Mouse (Mus musculus): ENCODE measurements around the gene Pon3.

DNA sequence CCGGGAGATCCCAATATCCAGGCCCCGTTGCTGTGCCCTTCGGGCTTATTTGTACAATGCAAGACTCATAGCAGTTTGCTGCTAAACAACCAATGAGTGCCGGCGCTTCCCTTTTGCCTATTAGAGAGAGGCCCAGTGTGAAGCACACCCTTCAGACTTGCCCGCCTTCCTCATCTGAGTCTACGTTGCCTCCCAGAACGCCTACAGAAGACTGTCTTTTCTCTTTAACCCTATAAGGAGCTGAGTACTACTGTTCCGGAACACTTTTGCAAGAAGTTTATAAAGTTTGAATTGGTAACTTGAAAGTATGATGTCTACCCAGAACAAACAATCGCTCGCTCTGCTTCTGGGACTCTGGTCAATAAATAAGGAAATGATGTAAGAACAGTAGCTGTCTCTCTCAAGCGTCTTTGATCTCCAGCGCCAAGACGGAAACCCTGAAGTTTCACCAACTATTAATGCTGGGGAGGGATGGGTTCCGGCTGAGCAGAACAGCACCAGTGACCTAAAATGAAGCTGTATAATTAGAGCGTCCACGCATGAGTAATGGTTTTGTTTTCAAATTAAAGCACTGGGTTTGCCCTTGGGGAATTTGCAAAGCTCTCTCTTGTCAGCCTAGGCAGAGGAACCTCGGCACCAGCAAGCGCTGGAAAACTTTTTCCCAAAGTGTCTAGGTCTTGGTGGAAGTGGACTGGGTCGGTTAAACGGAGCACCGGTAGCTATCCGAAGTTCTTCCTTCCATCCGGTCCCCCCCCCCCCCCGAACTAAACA lies 41.4 kb upstream of the Pon3 start:
- TF ChIP-seq CTCF (IDR thresholded peaks at IDR 0.05; ENCODE audit: borderline replicate concordance, extremely low read depth, insufficient read depth, insufficient read length): no peak
- no peak for TF ChIP-seq POLR2A (IDR thresholded peaks at IDR 0.05; ENCODE audit: borderline replicate concordance, extremely low read depth, insufficient read depth, insufficient read length, poor library complexity, severe bottlenecking)
